Mouse (Mus musculus): ENCODE measurements at regions not wholly inside any gene's neighbourhood (a gene's known extent, or its start where the extent isn't known, plus 50 kb on each side); places are given as distances from the start of the nearest gene placed in this dataset.

- TF ChIP-seq CTCF (IDR thresholded peaks at IDR 0.05; ENCODE audit: borderline replicate concordance, control insufficient read depth, extremely low read depth, insufficient read depth, low read length, poor library complexity) (no peak), POLR2A (IDR thresholded peaks at IDR 0.05; ENCODE audit: control insufficient read depth, extremely low read depth, insufficient read depth, low read length, poor library complexity) (no peak)
Measured at GRCm38 (mm10) chr17:45794926-45795325, 61.3 kb upstream of the 1600014C23Rik start.
